Mouse (Mus musculus): ENCODE measurements around the gene Sod1.

- TF ChIP-seq CTCF (conservative IDR thresholded peaks at IDR 0.05 in 1 of 2, IDR thresholded peaks at IDR 0.05 in 1 of 2; ENCODE audit: low read depth in 2 of 2, low read length in 2 of 2) (no peak), MAX (IDR thresholded peaks at IDR 0.05; ENCODE audit: low read length) (no peak), MAFK (IDR thresholded peaks at IDR 0.05; ENCODE audit: insufficient replicate concordance, low read length) (no peak), EP300 (IDR thresholded peaks at IDR 0.05; ENCODE audit: low read length) (no peak), POLR2A (IDR thresholded peaks at IDR 0.05; ENCODE audit: low read depth, low read length) (no peak), E2F4 (IDR thresholded peaks at IDR 0.05; ENCODE audit: insufficient replicate concordance, low read depth, low read length) (no peak), MEF2A (IDR thresholded peaks at IDR 0.05; ENCODE audit: borderline replicate concordance, low read depth, low read length) (no peak), NRF1 (IDR thresholded peaks at IDR 0.05; ENCODE audit: low read depth, low read length) (no peak)
These were observed 39.5 kb downstream of the Sod1 start for GRCm38 (mm10) chr16:90260097-90260496.
